Mouse (Mus musculus): ENCODE measurements around the gene Mfsd4a.

The Mfsd4a gene

GRCm38 (mm10) chr1:132065001-132065400, 2.9 kb downstream of the Mfsd4a start:
- DNase-seq, result no peak

- no peak for DNase-seq
These were observed 4.8 kb downstream of the Mfsd4a start for GRCm38 (mm10) chr1:132063096-132063495.

GRCm38 (mm10) chr1:132061750-132062541, 5.9 kb downstream of the Mfsd4a start:
- DNase-seq, result no peak

GRCm38 (mm10) chr1:132060036-132060769, 7.7 kb downstream of the Mfsd4a start:
- no peak for DNase-seq

GRCm38 (mm10) chr1:132058558-132058957, 9.3 kb downstream of the Mfsd4a start:
- no peak for DNase-seq

GRCm38 (mm10) chr1:132055054-132055664, 12.7 kb downstream of the Mfsd4a start:
- no peak for DNase-seq

- no peak for DNase-seq
These were observed 13.5 kb downstream of the Mfsd4a start for GRCm38 (mm10) chr1:132054387-132054786.

GRCm38 (mm10) chr1:132051746-132052145, 16.1 kb downstream of the Mfsd4a start:
- DNase-seq, result peak; percentile 64

- DNase-seq, result peak; percentile 56
These were observed 21.6 kb downstream of the Mfsd4a start for GRCm38 (mm10) chr1:132046143-132046735.

- DNase-seq, result no peak
These were observed 24.1 kb downstream of the Mfsd4a start for GRCm38 (mm10) chr1:132043759-132044158.

GRCm38 (mm10) chr1:132040201-132040621, 27.7 kb downstream of the Mfsd4a start:
- DNase-seq, result no peak

- no peak for DNase-seq
These were observed 29.1 kb downstream of the Mfsd4a start for GRCm38 (mm10) chr1:132038753-132039152.

- DNase-seq, result no peak
These were observed 30.1 kb downstream of the Mfsd4a start for GRCm38 (mm10) chr1:132037746-132038145.

- DNase-seq, result no peak
These were observed 35.7 kb downstream of the Mfsd4a start for GRCm38 (mm10) chr1:132032172-132032571.

- DNase-seq, result no peak
These were observed 37.3 kb downstream of the Mfsd4a start for GRCm38 (mm10) chr1:132030574-132030973.

- DNase-seq, result no peak
These were observed 39.4 kb downstream of the Mfsd4a start for GRCm38 (mm10) chr1:132028413-132028812.

- DNase-seq, result no peak
These were observed 39.9 kb downstream of the Mfsd4a start for GRCm38 (mm10) chr1:132027978-132028377.

GRCm38 (mm10) chr1:132026925-132027646, 40.8 kb downstream of the Mfsd4a start:
- no peak for DNase-seq

GRCm38 (mm10) chr1:132022107-132022506, 45.8 kb downstream of the Mfsd4a start:
- DNase-seq, result no peak

- DNase-seq, result no peak
These were observed 48.0 kb downstream of the Mfsd4a start for GRCm38 (mm10) chr1:132019876-132020275.

GRCm38 (mm10) chr1:132016691-132017090, 51.2 kb downstream of the Mfsd4a start:
- no peak for DNase-seq

- DNase-seq, result no peak
These were observed 53.1 kb downstream of the Mfsd4a start for GRCm38 (mm10) chr1:132014800-132015199.

GRCm38 (mm10) chr1:132012861-132013260, 55.0 kb downstream of the Mfsd4a start:
- no peak for DNase-seq
